Mouse (Mus musculus) forebrain, embryonic 16.5 days (tissue): ENCODE measurements at regions not wholly inside any gene's neighbourhood (a gene's known extent, or its start where the extent isn't known, plus 50 kb on each side); places are given as distances from the start of the nearest gene placed in this dataset.

Experiments
- ATAC-seq: fragments of 200-750 bp; cut with Nextera tagmentation; 2 replicates; pipeline ENCODE4 v1.8.0; 2017; ENCODE audit warnings: mild to moderate bottlenecking, moderate library complexity
- H3K27ac ChIP-seq: fragments of 300-500 bp; sonication (generic); 2 replicates; pipeline ENCODE4 v1.5.1; 2014; ENCODE audit warnings: low read length, control low read depth
- H3K27me3 ChIP-seq: fragments of 300-500 bp; sonication (generic); replicated peaks from 2 replicates; pipeline ENCODE4 v1.6.1; 2014; ENCODE audit warnings: low read length; ENCODE audit not compliant: control insufficient read depth, insufficient read depth
- H3K36me3 ChIP-seq: fragments of 300-500 bp; sonication (generic); 2 replicates; pipeline ENCODE4 v1.6.1; 2014; ENCODE audit not compliant: control insufficient read depth, insufficient read depth
- H3K4me1 ChIP-seq: fragments of 300-500 bp; sonication (generic); replicated peaks from 2 replicates; pipeline ENCODE4 v1.6.1; 2014; ENCODE audit warnings: low read length; ENCODE audit not compliant: control insufficient read depth, insufficient read depth
- H3K4me2 ChIP-seq: fragments of 300-500 bp; sonication (generic); 2 replicates; pipeline ENCODE4 v1.6.1; 2014; ENCODE audit warnings: mild to moderate bottlenecking, low read length, control low read depth
- H3K4me3 ChIP-seq: fragments of 300-500 bp; sonication (generic); replicated peaks from 2 replicates; pipeline ENCODE4 v1.5.1; 2014; ENCODE audit warnings: mild to moderate bottlenecking, low read length, control low read depth
- H3K9ac ChIP-seq: fragments of 300-500 bp; sonication (generic); replicated peaks from 2 replicates; pipeline ENCODE4 v1.6.1; 2014; ENCODE audit warnings: low read depth, low read length, control low read depth
- H3K9me3 ChIP-seq: fragments of 300-500 bp; sonication (generic); 2 replicates; pipeline ENCODE4 v1.6.1; 2016; ENCODE audit warnings: low read length; ENCODE audit not compliant: control insufficient read depth
- WGBS: fragments of 180-500 bp; shearing (Covaris S2); extraction: QIAGEN DNeasy Blood & Tissue Kit; methylation state at CpG from one replicate; pipeline ENCODE4 v1.1.7; 2014; 5-methylcytosine and 5-hydroxymethylcytosine counted together

GRCm38 (mm10) chr16:84039946-84040345 lies 475.0 kb upstream of the A730009L09Rik start:
- Histone ChIP-seq H3K27ac (no peak overlapping the region), H3K4me2 (no peak overlapping the region), H3K9me3 (no peaks in the 10 kb centered on the region), H3K36me3 (no peaks in the 10 kb centered on the region), H3K9ac (no peak overlapping the region), H3K27me3 (no peaks in the 10 kb centered on the region), H3K4me1 (peaks cover 9% of the 10 kb centered on the region), H3K4me3 (no peak overlapping the region)
- no peak for ATAC-seq
- WGBS: 55% methylated on average over 2 of the region's 2 CpGs

GRCm38 (mm10) chr16:84042010-84042449 lies 472.9 kb upstream of the A730009L09Rik start:
- H3K4me2 ChIP-seq: peak overlapping the region; percentile 3; the same call in 1 of the 2 replicates
- H3K9me3 ChIP-seq: no peaks in the 10 kb centered on the region
- no peaks in the 10 kb centered on the region for H3K36me3 ChIP-seq
- no peak overlapping the region for H3K9ac ChIP-seq
- ATAC-seq: peak; percentile 96
- H3K4me1 ChIP-seq: peaks cover 9% of the 10 kb centered on the region
- H3K4me3 ChIP-seq: no peak overlapping the region
- H3K27me3 ChIP-seq: no peaks in the 10 kb centered on the region
- no peak overlapping the region; the same call in 1 of the 2 replicates for H3K27ac ChIP-seq
- 20% methylated on average over 4 of the region's 4 CpGs for WGBS

GRCm38 (mm10) chr16:84045333-84045732 lies 469.6 kb upstream of the A730009L09Rik start:
- Histone ChIP-seq H3K4me1 (peaks cover 9% of the 10 kb centered on the region), H3K9me3 (no peaks in the 10 kb centered on the region), H3K4me2 (no peak overlapping the region), H3K27me3 (no peaks in the 10 kb centered on the region), H3K27ac (no peak overlapping the region), H3K4me3 (no peak overlapping the region), H3K9ac (no peak overlapping the region), H3K36me3 (no peaks in the 10 kb centered on the region)
- whole genome bisulfite sequencing: 86% methylated on average over 1 of the region's 1 CpGs
- ATAC-seq: no peak
